ENCODE assay signal across 31 mouse cellular contexts in the genomic region with DNA sequence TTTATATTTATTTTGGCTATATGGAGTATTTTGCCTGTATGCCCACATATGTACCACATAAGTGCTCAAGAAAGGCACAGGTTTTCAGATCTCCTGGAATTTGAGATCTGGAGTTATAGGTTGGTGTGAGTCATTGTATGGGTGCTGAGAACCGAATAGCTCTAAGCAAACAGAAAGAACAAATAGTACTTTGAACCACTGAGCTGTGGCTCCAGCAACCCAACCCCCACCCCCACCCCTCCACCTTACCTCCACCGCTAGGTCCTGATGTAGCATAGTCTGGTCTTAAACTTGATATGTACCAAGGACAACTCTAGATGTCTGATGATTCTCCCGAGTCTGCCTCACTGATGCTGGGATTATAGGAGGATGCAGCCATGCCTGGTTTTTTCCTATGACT. TPM values are rescaled to one million over a fixed set of nuclear protein-coding genes. Genes with fewer than 3 reads are reported as not detected.
DNase-seq lines count a peak whose midpoint lies in the region; ATAC-seq lines count a peak whose summit lies in the region.
"Had no signal": no experiment of that assay in that cellular context is flagged by ENCODE, and none has a peak within 500 bp of the region (broad histone marks: within the 10 kb centered on the region; RNA-seq: fewer than 3 reads in every experiment).

No protein-coding gene starts in this region.

- H3K9me3 ChIP-seq in liver, embryonic 15.5 days (replicated peaks) = no peaks in the 10 kb centered on the region
- H3K9me3 ChIP-seq in stomach, embryonic 16.5 days (replicated peaks; ENCODE audit: control insufficient read depth, low read length) = no peaks in the 10 kb centered on the region
- H3K9me3 ChIP-seq in limb, embryonic 10.5 days (replicated peaks) = no peaks in the 10 kb centered on the region
- H3K9me3 ChIP-seq: embryonic facial prominence, embryonic 13.5 days; forebrain, embryonic 10.5 days; hindbrain, embryonic 12.5 days; midbrain, embryonic 13.5 days had no signal

- no peak overlapping the region for H3K9ac ChIP-seq in liver, embryonic 15.5 days
- no peak overlapping the region for H3K9ac ChIP-seq in stomach, embryonic 16.5 days (ENCODE audit: low read length)
- H3K9ac ChIP-seq: embryonic facial prominence, embryonic 13.5 days; forebrain, postnatal 0 days; hindbrain, embryonic 12.5 days; liver, embryonic 14.5 days; midbrain, embryonic 13.5 days had no signal

- H3K27ac ChIP-seq in liver, embryonic 15.5 days (replicated peaks) = no peak overlapping the region; the same call in 1 of the 2 replicates
- no peak overlapping the region for H3K27ac ChIP-seq in stomach, embryonic 16.5 days (ENCODE audit: low read length)
- H3K27ac ChIP-seq in limb, embryonic 10.5 days = no peak overlapping the region
- H3K27ac ChIP-seq: embryonic facial prominence, embryonic 13.5 days; forebrain, embryonic 10.5 days; hindbrain, embryonic 12.5 days; hindbrain, postnatal 0 days; liver, embryonic 14.5 days; midbrain, embryonic 13.5 days had no signal

- H3K4me3 ChIP-seq in liver, embryonic 15.5 days (replicated peaks) = no peak overlapping the region
- no peak overlapping the region for H3K4me3 ChIP-seq in stomach, embryonic 16.5 days (replicated peaks; ENCODE audit: low read length)
- H3K4me3 ChIP-seq in limb, embryonic 10.5 days = no peak overlapping the region
- H3K4me3 ChIP-seq: embryonic facial prominence, embryonic 13.5 days; forebrain, embryonic 10.5 days; hindbrain, embryonic 12.5 days; midbrain, embryonic 13.5 days had no signal

- 0 out of 2 replicates have a peak, but pooled peaks cover 7% of the 10 kb centered on the region for H3K4me1 ChIP-seq in liver, embryonic 15.5 days (replicated peaks)
- no peaks in the 10 kb centered on the region for H3K4me1 ChIP-seq in stomach, embryonic 16.5 days (ENCODE audit: control insufficient read depth, insufficient read depth, low read length)
- no peaks in the 10 kb centered on the region for H3K4me1 ChIP-seq in limb, embryonic 10.5 days
- H3K4me1 ChIP-seq: forebrain, embryonic 10.5 days; hindbrain, embryonic 12.5 days; midbrain, embryonic 13.5 days had no signal

- peak; percentile 56 for ATAC-seq in liver, embryonic 15.5 days (ENCODE audit: insufficient read depth)
- ATAC-seq in stomach, embryonic 16.5 days (ENCODE audit: insufficient read depth, low FRiP score) = peak; percentile 83; the same call in 1 of the 2 replicates
- ATAC-seq: activated CD4-positive, CD25-positive, alpha-beta regulatory T cell, adult 4 months; forebrain, postnatal 0 days; hindbrain, postnatal 0 days; lung, postnatal 0 days; midbrain, embryonic 13.5 days had no signal

- H3K36me3 ChIP-seq in liver, embryonic 15.5 days (replicated peaks) = no peaks in the 10 kb centered on the region
- no peaks in the 10 kb centered on the region for H3K36me3 ChIP-seq in stomach, embryonic 16.5 days (ENCODE audit: control insufficient read depth, insufficient read depth, low read length)
- H3K36me3 ChIP-seq in limb, embryonic 10.5 days = no peaks in the 10 kb centered on the region
- H3K36me3 ChIP-seq: embryonic facial prominence, embryonic 13.5 days; forebrain, embryonic 10.5 days; hindbrain, embryonic 12.5 days; midbrain, embryonic 13.5 days had no signal

- no peak overlapping the region for H3K4me2 ChIP-seq in liver, embryonic 15.5 days
- no peak overlapping the region for H3K4me2 ChIP-seq in stomach, embryonic 16.5 days (ENCODE audit: low read depth, low read length)
- H3K4me2 ChIP-seq: embryonic facial prominence, embryonic 13.5 days; heart, embryonic 11.5 days; hindbrain, embryonic 12.5 days; midbrain, embryonic 13.5 days had no signal

- H3K27me3 ChIP-seq in liver, embryonic 15.5 days = no peaks in the 10 kb centered on the region
- H3K27me3 ChIP-seq in stomach, embryonic 16.5 days (ENCODE audit: control insufficient read depth, insufficient read depth, low read length) = no peaks in the 10 kb centered on the region
- no peaks in the 10 kb centered on the region for H3K27me3 ChIP-seq in limb, embryonic 10.5 days (ENCODE audit: low read depth, poor library complexity, severe bottlenecking)
- H3K27me3 ChIP-seq: embryonic facial prominence, embryonic 13.5 days; hindbrain, embryonic 12.5 days; midbrain, embryonic 13.5 days had no signal

- peak; percentile 36 for DNase-seq in liver
- DNase-seq in limb, embryonic 10.5 days (ENCODE audit: low spot score) = no peak
- no peak for DNase-seq in left cerebral cortex, adult 11 months (ENCODE audit: low spot score)
- DNase-seq in heart, adult 9 months (ENCODE audit: low spot score in 2 of 2) = no peak
- DNase-seq: adrenal gland, adult 2 months; adrenal gland, postnatal 36 days; B cell, adult 2 months; cerebellum, adult 18-20 months; cerebellum, postnatal 10 days; forebrain, postnatal 0 days; gastrocnemius, postnatal 25 days; heart, adult 11 months; heart, postnatal 36 days; kidney, adult 2 months; kidney, postnatal 36 days; lung, postnatal 4 days; thymus, postnatal 4 days had no signal

- WGBS in liver, embryonic 15.5 days (ENCODE audit: insufficient replicate concordance) = 50% methylated on average over 3 of the region's 3 CpGs
- 57% methylated on average over 3 of the region's 3 CpGs for WGBS in stomach, embryonic 16.5 days
- WGBS in limb, embryonic 10.5 days = 90% methylated on average over 3 of the region's 3 CpGs

RNA-seq across cellular contexts. Expression of a gene that starts 42.0 kb away (rescaled TPM):
- 10.0 and 10.3 TPM in 2 replicates for polyA plus RNA-seq in liver, embryonic 15.5 days (2015; fragmentation: Nextera tagmentation; extraction: Ambion mirVana)
- polyA plus RNA-seq in stomach, embryonic 16.5 days (2015; fragmentation: Nextera tagmentation; extraction: Ambion mirVana) = 89.4 and 95.8 TPM in 2 replicates
- polyA plus RNA-seq in limb, embryonic 10.5 days (2016; fragmentation: Nextera tagmentation; extraction: Ambion mirVana) = 56.8 and 70.8 TPM in 2 replicates

RNA-seq across cellular contexts. Expression of a gene that starts 49.6 kb away (rescaled TPM):
- not detected in 2 replicates for polyA plus RNA-seq in liver, embryonic 15.5 days (2015; fragmentation: Nextera tagmentation; extraction: Ambion mirVana)
- not detected in 2 replicates for polyA plus RNA-seq in stomach, embryonic 16.5 days (2015; fragmentation: Nextera tagmentation; extraction: Ambion mirVana)
- polyA plus RNA-seq in limb, embryonic 10.5 days (2016; fragmentation: Nextera tagmentation; extraction: Ambion mirVana) = not detected in 2 replicates
- polyA plus RNA-seq: activated CD4-positive, CD25-positive, alpha-beta regulatory T cell, adult 4 months; forebrain, postnatal 0 days; heart, embryonic 16.5 days; hindbrain, embryonic 12.5 days; hindbrain, postnatal 0 days; limb, embryonic 11.5 days; liver, embryonic 14.5 days; midbrain, embryonic 13.5 days; thymus, postnatal 0 days had no signal

RNA-seq across cellular contexts. Expression of a gene that starts 52.6 kb away (rescaled TPM):
- polyA plus RNA-seq in liver, embryonic 15.5 days (2015; fragmentation: Nextera tagmentation; extraction: Ambion mirVana) = 15.0 and 15.9 TPM in 2 replicates
- polyA plus RNA-seq in stomach, embryonic 16.5 days (2015; fragmentation: Nextera tagmentation; extraction: Ambion mirVana) = 34.2 and 37.4 TPM in 2 replicates
- polyA plus RNA-seq in limb, embryonic 10.5 days (2016; fragmentation: Nextera tagmentation; extraction: Ambion mirVana) = 37.1 and 40.3 TPM in 2 replicates
